ENCODE assay signal across 8 mouse cellular contexts in genomic region chr1:181842781-181843180, GRCm38 (mm10). TPM values are rescaled to one million over a fixed set of nuclear protein-coding genes. Genes with fewer than 3 reads are reported as not detected.
A peak's percentile ranks its signal among the peaks of the same experiment; 100 is the strongest.
DNase-seq lines count a peak whose midpoint lies in the region; ATAC-seq and TF ChIP-seq lines count a peak whose summit lies in the region.

Gene Lbr (minus strand): TSS chr1:181843046.

- H3K27ac ChIP-seq in kidney, embryonic 15.5 days: peak within 1 kb of the TSS; percentile 97
- H3K27ac ChIP-seq in limb, embryonic 14.5 days (replicated peaks; ENCODE audit: low read depth, low read length): peak within 1 kb of the TSS; percentile 88

- no peak for TF ChIP-seq CTCF in Patski (IDR thresholded peaks at IDR 0.05)

- peaks cover 36% of the 10 kb centered on the region for H3K4me1 ChIP-seq in kidney, embryonic 15.5 days
- H3K4me1 ChIP-seq in limb, embryonic 14.5 days (ENCODE audit: control insufficient read depth, insufficient read depth, low read length): peaks cover 24% of the 10 kb centered on the region

- DNase-seq in kidney, postnatal 10 days: no peak
- DNase-seq in Patski (ENCODE audit: low read depth, low spot score): no peak
- DNase-seq in heart, postnatal 25 days (ENCODE audit: low spot score): no peak
- DNase-seq in limb, embryonic 14.5 days (ENCODE audit: low spot score): peak; percentile 29
- peak; percentile 84 for DNase-seq in naive thymus-derived CD4-positive, alpha-beta T cell, adult 2 months (ENCODE audit: low read depth)
- no peak for DNase-seq in ovary, postnatal 10 days (ENCODE audit: low spot score)

- H3K4me3 ChIP-seq in kidney, embryonic 15.5 days (replicated peaks): peak within 1 kb of the TSS; percentile 80
- H3K4me3 ChIP-seq in limb, embryonic 14.5 days (replicated peaks; ENCODE audit: low read length): peak within 1 kb of the TSS; percentile 85

- no peaks in the 10 kb centered on the region for H3K9me3 ChIP-seq in kidney, embryonic 15.5 days (replicated peaks)
- no peaks in the 10 kb centered on the region for H3K9me3 ChIP-seq in limb, embryonic 14.5 days (ENCODE audit: control insufficient read depth, low read length)

- intact Hi-C loops in heart, postnatal 25 days (cut with DNase I): loop anchor here (5.0 kb wide), 1 partner anchor 40 kb away; no protein-coding TSS in a partner anchor

- H3K9ac ChIP-seq in kidney, embryonic 15.5 days: peak within 1 kb of the TSS; percentile 74
- H3K9ac ChIP-seq in limb, embryonic 14.5 days (ENCODE audit: low read depth, low read length, severe bottlenecking): peak within 1 kb of the TSS; percentile 86

- ATAC-seq in kidney, embryonic 15.5 days (replicated peaks; ENCODE audit: low FRiP score): no peak
- ATAC-seq in Patski: no peak
- peak; percentile 54 for ATAC-seq in erythroid progenitor cell, adult 5-6 weeks (replicated peaks; ENCODE audit: low FRiP score, poor library complexity, severe bottlenecking)
- ATAC-seq in limb, embryonic 14.5 days (ENCODE audit: low FRiP score, low read depth): no peak

- no peaks in the 10 kb centered on the region for H3K27me3 ChIP-seq in kidney, embryonic 15.5 days
- H3K27me3 ChIP-seq in Patski: no peaks in the 10 kb centered on the region
- H3K27me3 ChIP-seq in limb, embryonic 14.5 days (ENCODE audit: control insufficient read depth, insufficient read depth, low read length): no peaks in the 10 kb centered on the region

- peaks cover 4% of the 10 kb centered on the region; the same call in 1 of the 2 replicates for H3K36me3 ChIP-seq in kidney, embryonic 15.5 days
- no peaks in the 10 kb centered on the region; the same call in 1 of the 2 replicates for H3K36me3 ChIP-seq in limb, embryonic 14.5 days (ENCODE audit: control insufficient read depth, insufficient read depth, low read length)

- H3K4me2 ChIP-seq in kidney, embryonic 15.5 days: peak within 1 kb of the TSS; percentile 88
- peak within 1 kb of the TSS; percentile 87 for H3K4me2 ChIP-seq in limb, embryonic 14.5 days (replicated peaks; ENCODE audit: low read depth, low read length, severe bottlenecking)

- CTCF ChIA-PET in Patski (lab: Charles Lee): interaction anchor here (1.3 to 2.3 kb wide), 4 partner anchors 10 to 38 kb away, joined by 3 to 9 read pairs (median 4); no protein-coding TSS in a partner anchor

- WGBS in kidney, embryonic 15.5 days: 0% methylated on average over 14 of the region's 14 CpGs
- WGBS in limb, embryonic 14.5 days: 0% methylated on average over 14 of the region's 14 CpGs

- POLR2A ChIA-PET in Patski (lab: Charles Lee): interaction anchor here (0.8 to 1.1 kb wide), 2 partner anchors 16 to 27 kb away, joined by 3 read pairs; no protein-coding TSS in a partner anchor

- no peak for TF ChIP-seq POLR2A in limb, embryonic 14.5 days (IDR thresholded peaks at IDR 0.05; ENCODE audit: borderline replicate concordance, extremely low read depth, insufficient read depth, insufficient read length)

- in situ Hi-C loops in Patski (cut with MboI; ENCODE audit: low pct_unique_long_range_greater_than_20kb): no loop called here

RNA-seq across cellular contexts. Expression of gene Lbr, which starts in this region (rescaled TPM):
- polyA plus RNA-seq in kidney, embryonic 15.5 days (2015; fragmentation: Nextera tagmentation; extraction: Ambion mirVana): 112 and 114 TPM in 2 replicates
- polyA plus RNA-seq in Patski (2021): 34.0 TPM
- 1,180 and 1,371 TPM in 2 replicates for total RNA-seq in erythroid progenitor cell, adult 5-6 weeks (2015; ENCODE audit: low replicate concordance)
- total RNA-seq in erythroid progenitor cell, adult 5-6 weeks (2017; ENCODE audit: low replicate concordance): 1,191 and 1,354 TPM in 2 replicates
- 10 to 100 TPM; 21.9 to 22.0 TPM for total RNA-seq in heart, postnatal 25 days (2021)
- polyA plus RNA-seq in limb, embryonic 14.5 days (2012; rRNA removed): 45.0 and 52.8 TPM in 2 replicates
- 112 and 115 TPM in 2 replicates for polyA plus RNA-seq in limb, embryonic 14.5 days (2014; fragmentation: Nextera tagmentation; extraction: Ambion mirVana)

Comparison
In these comparisons a context has a peak if more than half of its experiments do, and no peak if none do; other contexts are left out.
1. RNA of gene Lbr (total RNA-seq): 1,180 to 1,371 TPM in erythroid progenitor cell, adult 5-6 weeks; 21.9 to 22.0 TPM in heart, postnatal 25 days; every median in the first group is over 10 times any median in the second.
2. DNase-seq: peak in limb, embryonic 14.5 days (single experiment) and naive thymus-derived CD4-positive, alpha-beta T cell, adult 2 months (single experiment); none in kidney, postnatal 10 days (single experiment), Patski (single experiment), heart, postnatal 25 days (single experiment) and ovary, postnatal 10 days (single experiment).